In the genomic region with DNA sequence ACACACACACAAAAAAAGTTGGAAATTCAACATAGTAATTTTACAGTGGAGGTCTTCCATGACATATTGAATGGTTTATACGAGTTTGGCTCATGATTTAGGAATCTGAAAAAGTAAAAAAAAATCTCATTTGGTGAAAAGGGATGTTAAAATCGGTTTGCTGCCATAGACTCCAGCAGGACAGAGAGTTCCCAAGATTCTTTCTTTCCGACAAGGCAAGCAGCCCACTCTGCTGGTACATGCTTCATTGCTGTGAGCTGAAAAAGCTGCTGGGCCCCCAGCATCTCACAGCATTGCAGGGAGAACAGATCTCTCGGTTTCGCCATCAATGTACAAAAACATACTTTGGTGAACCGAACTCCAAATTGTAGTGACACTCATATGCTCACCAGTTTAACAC, we compare ENCODE assay signal across 11 mouse cellular contexts.
DNase-seq lines count a peak whose midpoint lies in the region; ATAC-seq lines count a peak whose summit lies in the region.
"Had no signal": no experiment of that assay in that cellular context is flagged by ENCODE, and none has a peak within 500 bp of the region (broad histone marks: within the 10 kb centered on the region; RNA-seq: fewer than 3 reads in every experiment).

No protein-coding gene starts in this region.

- DNase-seq in hindbrain, embryonic 14.5 days (ENCODE audit: low spot score): no peak
- no peak for DNase-seq in B cell, adult 2 months
- no peak for DNase-seq in spleen, postnatal 14 days (ENCODE audit: low spot score in 2 of 2)
- DNase-seq in layer of hippocampus, adult 9-11 months: no peak
- DNase-seq: lung, adult 18-20 months; thymus, postnatal 25 days had no signal

- peak; percentile 51; the same call in 1 of the 2 replicates for ATAC-seq in embryonic facial prominence, embryonic 15.5 days (ENCODE audit: insufficient number of reproducible peaks, low FRiP score, low TSS enrichment, low read depth)
- ATAC-seq in forebrain, embryonic 12.5 days (ENCODE audit: low FRiP score): peak; percentile 30; the same call in 1 of the 2 replicates
- ATAC-seq in hindbrain, embryonic 14.5 days (ENCODE audit: low FRiP score): no peak; the same call in 1 of the 2 replicates
- peak; percentile 30; the same call in 1 of the 2 replicates for ATAC-seq in midbrain, embryonic 16.5 days
- ATAC-seq: intestine, postnatal 0 days had no signal

- H3K9me3 ChIP-seq in embryonic facial prominence, embryonic 15.5 days (replicated peaks): no peaks in the 10 kb centered on the region
- H3K9me3 ChIP-seq in forebrain, embryonic 12.5 days: no peaks in the 10 kb centered on the region
- H3K9me3 ChIP-seq in hindbrain, embryonic 14.5 days (ENCODE audit: control insufficient read depth, low read length): no peaks in the 10 kb centered on the region
- H3K9me3 ChIP-seq in midbrain, embryonic 16.5 days (replicated peaks; ENCODE audit: control insufficient read depth, low read length, poor library complexity, severe bottlenecking): no peaks in the 10 kb centered on the region

- no peak overlapping the region for H3K4me3 ChIP-seq in embryonic facial prominence, embryonic 15.5 days (replicated peaks)
- no peak overlapping the region for H3K4me3 ChIP-seq in forebrain, embryonic 12.5 days (replicated peaks)
- H3K4me3 ChIP-seq in hindbrain, embryonic 14.5 days (replicated peaks; ENCODE audit: low read length): no peak overlapping the region
- H3K4me3 ChIP-seq in midbrain, embryonic 16.5 days (ENCODE audit: low read depth, low read length): no peak overlapping the region

- peaks cover 35% of the 10 kb centered on the region for H3K4me1 ChIP-seq in embryonic facial prominence, embryonic 15.5 days
- peaks cover 38% of the 10 kb centered on the region for H3K4me1 ChIP-seq in forebrain, embryonic 12.5 days
- H3K4me1 ChIP-seq in hindbrain, embryonic 14.5 days (replicated peaks; ENCODE audit: control insufficient read depth, insufficient read depth, low read length): peaks cover 29% of the 10 kb centered on the region
- H3K4me1 ChIP-seq in midbrain, embryonic 16.5 days (ENCODE audit: control insufficient read depth, insufficient read depth, low read length): peaks cover 10% of the 10 kb centered on the region

- WGBS in embryonic facial prominence, embryonic 15.5 days: 45% methylated on average over 6 of the region's 6 CpGs
- 60% methylated on average over 6 of the region's 6 CpGs for WGBS in forebrain, embryonic 12.5 days
- 46% methylated on average over 6 of the region's 6 CpGs for WGBS in hindbrain, embryonic 14.5 days
- WGBS in midbrain, embryonic 16.5 days: 48% methylated on average over 6 of the region's 6 CpGs

- H3K9ac ChIP-seq in embryonic facial prominence, embryonic 15.5 days: no peak overlapping the region
- no peak overlapping the region for H3K9ac ChIP-seq in forebrain, embryonic 12.5 days
- H3K9ac ChIP-seq in hindbrain, embryonic 14.5 days: no peak overlapping the region
- H3K9ac ChIP-seq in midbrain, embryonic 16.5 days (ENCODE audit: low read depth, low read length): no peak overlapping the region

- H3K27me3 ChIP-seq in embryonic facial prominence, embryonic 15.5 days: no peaks in the 10 kb centered on the region
- peaks cover under 1% of the 10 kb centered on the region; the same call in 1 of the 2 replicates for H3K27me3 ChIP-seq in forebrain, embryonic 12.5 days
- no peaks in the 10 kb centered on the region for H3K27me3 ChIP-seq in hindbrain, embryonic 14.5 days (ENCODE audit: control insufficient read depth, insufficient read depth, low read length)
- no peaks in the 10 kb centered on the region for H3K27me3 ChIP-seq in midbrain, embryonic 16.5 days (ENCODE audit: control insufficient read depth, insufficient read depth, low read depth, low read length)
- H3K27me3 ChIP-seq: CH12.LX had no signal

- H3K36me3 ChIP-seq in embryonic facial prominence, embryonic 15.5 days: no peaks in the 10 kb centered on the region
- no peaks in the 10 kb centered on the region for H3K36me3 ChIP-seq in forebrain, embryonic 12.5 days (replicated peaks)
- no peaks in the 10 kb centered on the region for H3K36me3 ChIP-seq in hindbrain, embryonic 14.5 days (replicated peaks; ENCODE audit: control insufficient read depth, insufficient read depth)
- no peaks in the 10 kb centered on the region for H3K36me3 ChIP-seq in midbrain, embryonic 16.5 days (ENCODE audit: control insufficient read depth, insufficient read depth, low read length)

- H3K27ac ChIP-seq in embryonic facial prominence, embryonic 15.5 days (replicated peaks): peak overlapping the region; percentile 82
- peak overlapping the region; percentile 74; the same call in 1 of the 2 replicates for H3K27ac ChIP-seq in forebrain, embryonic 12.5 days
- peak overlapping the region; percentile 77 for H3K27ac ChIP-seq in hindbrain, embryonic 14.5 days
- no peak overlapping the region for H3K27ac ChIP-seq in midbrain, embryonic 16.5 days (ENCODE audit: low read length)

- no peak overlapping the region for H3K4me2 ChIP-seq in embryonic facial prominence, embryonic 15.5 days (replicated peaks)
- no peak overlapping the region for H3K4me2 ChIP-seq in forebrain, embryonic 12.5 days
- no peak overlapping the region for H3K4me2 ChIP-seq in hindbrain, embryonic 14.5 days (replicated peaks)
- H3K4me2 ChIP-seq in midbrain, embryonic 16.5 days (ENCODE audit: low read length): no peak overlapping the region
